Mouse (Mus musculus): Measurements from ENCODE around the gene Traf1. TPM values are rescaled to one million over a fixed set of nuclear protein-coding genes. Genes with fewer than 3 reads are reported as not detected.

Traf1 gene
- polyA plus RNA-seq, 1 experiment = 2.4 TPM

GRCm38 (mm10) chr2:34982096-34982724 lies 20.6 kb upstream of the Traf1 start:
- peak; percentile 51 for DNase-seq (ENCODE audit: low read depth)
- TF ChIP-seq CTCF (IDR thresholded peaks at IDR 0.05; ENCODE audit: borderline replicate concordance, extremely low read depth, insufficient read depth, insufficient read length) = no peak
- TF ChIP-seq POLR2A (IDR thresholded peaks at IDR 0.05; ENCODE audit: borderline replicate concordance, extremely low read depth, insufficient read depth, insufficient read length, poor library complexity, severe bottlenecking) = no peak

GRCm38 (mm10) chr2:34979459-34980011 lies 18.0 kb upstream of the Traf1 start:
- no peak for DNase-seq (ENCODE audit: low read depth)
- TF ChIP-seq POLR2A (IDR thresholded peaks at IDR 0.05; ENCODE audit: borderline replicate concordance, extremely low read depth, insufficient read depth, insufficient read length, poor library complexity, severe bottlenecking) = no peak
- TF ChIP-seq CTCF (IDR thresholded peaks at IDR 0.05; ENCODE audit: borderline replicate concordance, extremely low read depth, insufficient read depth, insufficient read length) = no peak

GRCm38 (mm10) chr2:34978226-34978625 lies 16.7 kb upstream of the Traf1 start:
- no peak for TF ChIP-seq CTCF (IDR thresholded peaks at IDR 0.05; ENCODE audit: borderline replicate concordance, extremely low read depth, insufficient read depth, insufficient read length)
- TF ChIP-seq POLR2A (IDR thresholded peaks at IDR 0.05; ENCODE audit: borderline replicate concordance, extremely low read depth, insufficient read depth, insufficient read length, poor library complexity, severe bottlenecking) = no peak
- no peak for DNase-seq (ENCODE audit: low read depth)

- DNase-seq (ENCODE audit: low read depth) = no peak
- TF ChIP-seq CTCF (IDR thresholded peaks at IDR 0.05; ENCODE audit: borderline replicate concordance, extremely low read depth, insufficient read depth, insufficient read length) (no peak), POLR2A (IDR thresholded peaks at IDR 0.05; ENCODE audit: borderline replicate concordance, extremely low read depth, insufficient read depth, insufficient read length, poor library complexity, severe bottlenecking) (no peak)
These were observed 15.5 kb upstream of the Traf1 start for GRCm38 (mm10) chr2:34976945-34977658.

GRCm38 (mm10) chr2:34976447-34976846 lies 14.9 kb upstream of the Traf1 start:
- TF ChIP-seq POLR2A (IDR thresholded peaks at IDR 0.05; ENCODE audit: borderline replicate concordance, extremely low read depth, insufficient read depth, insufficient read length, poor library complexity, severe bottlenecking) = no peak
- TF ChIP-seq CTCF (IDR thresholded peaks at IDR 0.05; ENCODE audit: borderline replicate concordance, extremely low read depth, insufficient read depth, insufficient read length) = no peak
- no peak for DNase-seq (ENCODE audit: low read depth)

- no peak for TF ChIP-seq CTCF (IDR thresholded peaks at IDR 0.05; ENCODE audit: borderline replicate concordance, extremely low read depth, insufficient read depth, insufficient read length)
- no peak for TF ChIP-seq POLR2A (IDR thresholded peaks at IDR 0.05; ENCODE audit: borderline replicate concordance, extremely low read depth, insufficient read depth, insufficient read length, poor library complexity, severe bottlenecking)
- DNase-seq (ENCODE audit: low read depth) = no peak
These were observed 11.5 kb upstream of the Traf1 start for GRCm38 (mm10) chr2:34973087-34973486.

- DNase-seq (ENCODE audit: low read depth) = no peak
- TF ChIP-seq POLR2A (IDR thresholded peaks at IDR 0.05; ENCODE audit: borderline replicate concordance, extremely low read depth, insufficient read depth, insufficient read length, poor library complexity, severe bottlenecking) (no peak), CTCF (IDR thresholded peaks at IDR 0.05; ENCODE audit: borderline replicate concordance, extremely low read depth, insufficient read depth, insufficient read length) (no peak)
These were observed 9.7 kb upstream of the Traf1 start for GRCm38 (mm10) chr2:34971080-34971888.

- peak; percentile 83 for TF ChIP-seq CTCF (IDR thresholded peaks at IDR 0.05; ENCODE audit: borderline replicate concordance, extremely low read depth, insufficient read depth, insufficient read length)
- no peak for TF ChIP-seq POLR2A (IDR thresholded peaks at IDR 0.05; ENCODE audit: borderline replicate concordance, extremely low read depth, insufficient read depth, insufficient read length, poor library complexity, severe bottlenecking)
- peak; percentile 62 for DNase-seq (ENCODE audit: low read depth)
These were observed 8.6 kb upstream of the Traf1 start for GRCm38 (mm10) chr2:34970092-34970750.

GRCm38 (mm10) chr2:34969166-34969565 lies 7.6 kb upstream of the Traf1 start:
- TF ChIP-seq CTCF (IDR thresholded peaks at IDR 0.05; ENCODE audit: borderline replicate concordance, extremely low read depth, insufficient read depth, insufficient read length) (no peak), POLR2A (IDR thresholded peaks at IDR 0.05; ENCODE audit: borderline replicate concordance, extremely low read depth, insufficient read depth, insufficient read length, poor library complexity, severe bottlenecking) (no peak)
- peak; percentile 64 for DNase-seq (ENCODE audit: low read depth)

- DNase-seq (ENCODE audit: low read depth) = no peak
- TF ChIP-seq CTCF (IDR thresholded peaks at IDR 0.05; ENCODE audit: borderline replicate concordance, extremely low read depth, insufficient read depth, insufficient read length) = no peak
These were observed 4.8 kb upstream of the Traf1 start for GRCm38 (mm10) chr2:34966243-34966934.

Data from brain, embryonic 14.5 days (tissue).